ENCODE assay signal across 8 mouse cellular contexts in the genomic region with DNA sequence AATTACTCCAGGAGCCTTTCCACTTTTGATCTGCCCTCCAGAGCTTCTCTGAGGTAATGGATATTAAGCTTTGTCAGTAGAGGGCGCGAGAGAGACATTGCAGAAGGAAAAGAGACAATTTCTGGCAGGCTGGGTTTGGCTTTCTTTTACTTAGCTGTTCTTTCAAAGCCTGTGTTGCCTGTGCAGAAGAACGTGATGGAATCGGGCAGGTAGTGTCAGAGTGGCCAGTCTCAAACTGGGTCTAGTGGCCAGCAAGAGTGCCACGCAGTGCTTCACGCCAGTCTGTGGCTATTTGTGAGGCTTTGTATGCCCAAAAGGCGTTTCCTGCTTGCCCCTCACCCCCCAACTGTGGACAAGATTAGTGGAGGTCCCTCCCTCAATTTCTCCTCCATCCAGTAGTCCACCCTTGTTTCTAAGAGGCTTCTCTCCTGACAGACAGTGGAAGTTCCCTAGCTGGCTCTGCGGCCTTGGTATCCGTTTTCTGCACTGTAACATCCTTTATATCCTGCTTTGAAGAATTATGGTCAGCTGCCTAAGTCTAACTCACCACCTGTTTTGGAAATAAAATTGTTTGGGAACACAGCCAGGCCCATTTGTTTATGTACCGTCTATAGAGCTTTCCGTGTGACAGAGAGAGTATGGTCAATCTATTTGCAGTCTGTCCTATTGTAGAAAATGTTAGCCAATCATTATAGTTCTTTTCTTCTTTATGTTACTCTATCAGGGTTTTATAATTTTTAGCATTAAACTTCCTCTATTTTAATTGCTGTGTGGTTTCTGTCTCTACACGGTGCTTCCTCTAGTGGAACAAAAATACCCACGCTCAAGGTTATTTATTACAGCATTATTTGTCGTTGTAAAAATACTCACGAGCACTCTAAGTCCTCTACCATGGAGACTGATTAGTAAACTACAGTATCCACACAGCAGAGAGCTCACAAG. TPM values are rescaled to one million over a fixed set of nuclear protein-coding genes. Genes with fewer than 3 reads are reported as not detected.
DNase-seq lines count a peak whose midpoint lies in the region; ATAC-seq and TF ChIP-seq lines count a peak whose summit lies in the region.

No protein-coding gene starts in this region.

- peak; percentile 72 to 92 for TF ChIP-seq CTCF in CH12.LX (conservative IDR thresholded peaks at IDR 0.05 in 1 of 2, IDR thresholded peaks at IDR 0.05 in 1 of 2; ENCODE audit: low read depth in 2 of 2, low read length in 2 of 2)
- TF ChIP-seq CTCF in bone marrow, adult 2 months (IDR thresholded peaks at IDR 0.05; ENCODE audit: control insufficient read depth, insufficient read depth, low read length): no peak

- TF ChIP-seq EP300 in CH12.LX (IDR thresholded peaks at IDR 0.05; ENCODE audit: low read length): no peak

- no peak overlapping the region for H3K27ac ChIP-seq in CH12.LX (ENCODE audit: insufficient read depth, low read depth)
- H3K27ac ChIP-seq in bone marrow, adult 2 months (ENCODE audit: control insufficient read depth, insufficient read depth, low read depth, low read length, poor library complexity): no peak overlapping the region
- H3K27ac ChIP-seq in embryonic facial prominence, embryonic 15.5 days (replicated peaks): no peak overlapping the region

- no peak overlapping the region for H3K9ac ChIP-seq in CH12.LX (ENCODE audit: insufficient read depth, low read depth)
- H3K9ac ChIP-seq in embryonic facial prominence, embryonic 15.5 days: no peak overlapping the region

- DNase-seq in CH12.LX (ENCODE audit: extremely low read depth): peak; percentile 83
- DNase-seq in heart, postnatal 10 days: peak; percentile 81 to 90
- peak; percentile 3 for DNase-seq in large intestine, adult 2 months (ENCODE audit: low read depth, low spot score)
- DNase-seq in lung, adult 18-20 months: peak; percentile 8 to 50
- peak; percentile 70 for DNase-seq in thymus, postnatal 0 days (ENCODE audit: low spot score)

- ATAC-seq in embryonic facial prominence, embryonic 15.5 days (ENCODE audit: insufficient number of reproducible peaks, low FRiP score, low TSS enrichment, low read depth): no peak
- peak; percentile 66; the same call in 1 of the 2 replicates for ATAC-seq in neutrophil, adult 5-6 weeks (ENCODE audit: extremely low read depth, insufficient number of reproducible peaks, low FRiP score, poor library complexity, severe bottlenecking)

- TF ChIP-seq RAD21 in CH12.LX (IDR thresholded peaks at IDR 0.05; ENCODE audit: low read depth, low read length): peak; percentile 78

- no peaks in the 10 kb centered on the region for H3K27me3 ChIP-seq in CH12.LX (replicated peaks)
- H3K27me3 ChIP-seq in embryonic facial prominence, embryonic 15.5 days: no peaks in the 10 kb centered on the region

- peak overlapping the region; percentile 29; the same call in 1 of the 2 replicates for H3K4me2 ChIP-seq in CH12.LX (ENCODE audit: insufficient read depth, low read depth, poor library complexity, severe bottlenecking)
- H3K4me2 ChIP-seq in embryonic facial prominence, embryonic 15.5 days (replicated peaks): peak overlapping the region; percentile 41; the same call in 1 of the 2 replicates

- H3K9me3 ChIP-seq in CH12.LX (replicated peaks; ENCODE audit: low read length): no peaks in the 10 kb centered on the region
- H3K9me3 ChIP-seq in embryonic facial prominence, embryonic 15.5 days (replicated peaks): no peaks in the 10 kb centered on the region

- H3K4me3 ChIP-seq in CH12.LX (replicated peaks in 1 of 3; ENCODE audit: low read depth in 2 of 3, low read length in 2 of 3, poor library complexity in 1 of 3): no peak overlapping the region
- peak overlapping the region; percentile 24 for H3K4me3 ChIP-seq in bone marrow, adult 2 months (replicated peaks; ENCODE audit: control insufficient read depth, low read depth, low read length)
- no peak overlapping the region for H3K4me3 ChIP-seq in embryonic facial prominence, embryonic 15.5 days (replicated peaks)

- no peaks in the 10 kb centered on the region for H3K36me3 ChIP-seq in CH12.LX (replicated peaks in 1 of 2; ENCODE audit: control insufficient read depth in 1 of 2, insufficient read depth in 1 of 2, low read length in 1 of 2)
- H3K36me3 ChIP-seq in embryonic facial prominence, embryonic 15.5 days: no peaks in the 10 kb centered on the region

- intact Hi-C loops in heart, postnatal 10 days (cut with DNase I): loop anchor here (1.0 kb wide), 1 partner anchor 76 kb away; no protein-coding TSS in a partner anchor

- H3K4me1 ChIP-seq in CH12.LX (ENCODE audit: control insufficient read depth in 1 of 2, insufficient read depth in 2 of 2): peaks cover 2 to 25% of the 10 kb centered on the region in 2 experiments
- peaks cover 3% of the 10 kb centered on the region for H3K4me1 ChIP-seq in bone marrow, adult 2 months (ENCODE audit: control insufficient read depth, insufficient read depth, low read length)
- H3K4me1 ChIP-seq in embryonic facial prominence, embryonic 15.5 days: peaks cover 4% of the 10 kb centered on the region; the same call in 1 of the 2 replicates

- no peak for TF ChIP-seq POLR2A in CH12.LX (IDR thresholded peaks at IDR 0.05; ENCODE audit: low read depth, low read length)
- no peak for TF ChIP-seq POLR2A in bone marrow, adult 2 months (IDR thresholded peaks at IDR 0.05; ENCODE audit: borderline replicate concordance, control insufficient read depth, low read depth, low read length)

- H3K79me2 ChIP-seq in CH12.LX (replicated peaks; ENCODE audit: control insufficient read depth, extremely low read depth, insufficient read depth, poor library complexity, severe bottlenecking): no peaks in the 10 kb centered on the region

- 2% methylated on average over 15 of the region's 15 CpGs for WGBS in bone marrow, adult 2 months
- 44% methylated on average over 15 of the region's 15 CpGs for WGBS in embryonic facial prominence, embryonic 15.5 days
- WGBS in large intestine, adult 2 months: 31% methylated on average over 15 of the region's 15 CpGs

- in situ Hi-C loops in CH12.LX (cut with MboI; ENCODE audit: low pct_ligation_motif_present, low pct_unique_long_range_greater_than_20kb, low sequenced_read_pairs): loop anchor here (5.0 kb wide), 1 partner anchor 74 kb away; no protein-coding TSS in a partner anchor

- dilution Hi-C loops in CH12.LX (cut with MboI; ENCODE audit: extremely low pct_ligation_motif_present, extremely low pct_unique_long_range_greater_than_20kb, low sequenced_read_pairs): no loop called here

TF ChIP-seq in CH12.LX, 34 proteins besides CTCF, POLR2A, EP300 and RAD21:
- peak; percentile 7; the same call in 1 of the 2 replicates for TF ChIP-seq ZC3H11A (IDR thresholded peaks at IDR 0.05; ENCODE audit: low read depth, low read length)
- no peak for TF ChIP-seq ZKSCAN1 (IDR thresholded peaks at IDR 0.05; ENCODE audit: borderline replicate concordance, low read depth, low read length)
- 0 out of 2 replicates have a peak, but pooled peaks have one; percentile 16 for TF ChIP-seq BHLHE40 (IDR thresholded peaks at IDR 0.05; ENCODE audit: low read depth, low read length)
- TF ChIP-seq GABPA (IDR thresholded peaks at IDR 0.05; ENCODE audit: insufficient replicate concordance, low read depth, low read length): no peak
- peak; percentile 76 for TF ChIP-seq SMC3 (IDR thresholded peaks at IDR 0.05; ENCODE audit: low read depth, low read length)
- TF ChIP-seq MEF2A (IDR thresholded peaks at IDR 0.05; ENCODE audit: borderline replicate concordance, low read depth, low read length): peak; percentile 28; the same call in 1 of the 2 replicates

RNA-seq across cellular contexts. Expression of a gene that starts 22.5 kb away (rescaled TPM):
- total RNA-seq in CH12.LX (2012; rRNA removed) (0.59 and 0.93 TPM in 2 replicates), CH12.LX (2014; rRNA removed) (1.4 and 1.5 TPM in 2 replicates)
- polyA plus RNA-seq in CH12.LX (2012; ENCODE audit: insufficient read length, low read depth): 1.8 and 2.0 TPM in 2 replicates
- polyA plus RNA-seq in bone marrow, adult 2 months (2011; ENCODE audit: insufficient read depth, insufficient read length, low replicate concordance, missing spikeins): 4.7 and 6.5 TPM in 2 replicates
- 3.0 and 3.1 TPM in 2 replicates for polyA plus RNA-seq in embryonic facial prominence, embryonic 15.5 days (2015; fragmentation: Nextera tagmentation; extraction: Ambion mirVana)
- 10 to 100 TPM in 1 of 2 experiments, 1 to 10 TPM in 1; 9.4 to 10.1 TPM for total RNA-seq in heart, postnatal 10 days (2021)
- polyA plus RNA-seq in large intestine, adult 2 months (2012; rRNA removed): 0.14 and 0.49 TPM in 2 replicates
- 3.9 and 4.5 TPM in 2 replicates for total RNA-seq in neutrophil, adult 5-6 weeks (2017)
- 0.53 and 0.57 TPM in 2 replicates for polyA plus RNA-seq in thymus, postnatal 0 days (2015; fragmentation: Nextera tagmentation; extraction: Ambion mirVana)

Comparison
In these comparisons a context has a peak if more than half of its experiments do, and no peak if none do; other contexts are left out.
1. DNase-seq: peak in every context shown above with its lines; median percentile 86 in heart, postnatal 10 days; 83 in CH12.LX; 70 in thymus, postnatal 0 days; 29 in lung, adult 18-20 months; 3 in large intestine, adult 2 months.